Mouse (Mus musculus) heart, adult 9 months (tissue): ENCODE data around the gene Dld.
A peak's percentile ranks its signal among the peaks of the same experiment; 100 is the strongest.

ENCODE experiments used
- DNase-seq, 2 experiments: peaks; one replicate each; pipeline ENCODE4 v3.0.0; 2022; ENCODE audit warnings: low spot score in 2 of 2

Gene Dld

GRCm38 (mm10) chr12:31320817-31321216 lies 30.4 kb downstream of the Dld start:
- no peak for DNase-seq

DNA sequence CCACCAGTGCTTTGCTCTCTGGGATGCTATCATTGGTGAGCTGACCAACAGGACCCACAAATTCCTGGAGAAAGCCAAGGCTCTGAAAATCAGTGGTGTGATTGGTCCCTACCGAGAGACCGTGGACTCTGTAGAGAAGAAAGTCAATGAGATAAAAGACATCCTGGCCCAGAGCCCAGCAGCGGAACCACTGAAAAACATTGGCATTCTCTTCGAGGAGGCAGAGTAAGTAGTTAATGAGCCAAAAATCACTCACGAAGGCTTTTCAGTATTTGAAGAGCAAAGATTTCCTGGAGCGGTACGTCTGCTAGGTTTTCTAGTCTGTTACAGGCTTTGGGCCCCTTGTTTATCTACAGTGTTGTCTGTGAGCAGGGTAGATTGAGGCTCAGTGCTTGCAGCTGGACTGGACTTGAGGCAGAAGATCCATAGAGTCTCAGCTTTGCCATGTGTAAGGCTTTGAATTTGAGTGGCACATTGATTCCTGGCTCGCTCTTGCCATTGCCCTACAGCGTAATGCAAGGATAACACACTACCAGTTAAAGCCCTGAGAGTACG lies 32.8 kb downstream of the Dld start:
- no peak for DNase-seq

DNA sequence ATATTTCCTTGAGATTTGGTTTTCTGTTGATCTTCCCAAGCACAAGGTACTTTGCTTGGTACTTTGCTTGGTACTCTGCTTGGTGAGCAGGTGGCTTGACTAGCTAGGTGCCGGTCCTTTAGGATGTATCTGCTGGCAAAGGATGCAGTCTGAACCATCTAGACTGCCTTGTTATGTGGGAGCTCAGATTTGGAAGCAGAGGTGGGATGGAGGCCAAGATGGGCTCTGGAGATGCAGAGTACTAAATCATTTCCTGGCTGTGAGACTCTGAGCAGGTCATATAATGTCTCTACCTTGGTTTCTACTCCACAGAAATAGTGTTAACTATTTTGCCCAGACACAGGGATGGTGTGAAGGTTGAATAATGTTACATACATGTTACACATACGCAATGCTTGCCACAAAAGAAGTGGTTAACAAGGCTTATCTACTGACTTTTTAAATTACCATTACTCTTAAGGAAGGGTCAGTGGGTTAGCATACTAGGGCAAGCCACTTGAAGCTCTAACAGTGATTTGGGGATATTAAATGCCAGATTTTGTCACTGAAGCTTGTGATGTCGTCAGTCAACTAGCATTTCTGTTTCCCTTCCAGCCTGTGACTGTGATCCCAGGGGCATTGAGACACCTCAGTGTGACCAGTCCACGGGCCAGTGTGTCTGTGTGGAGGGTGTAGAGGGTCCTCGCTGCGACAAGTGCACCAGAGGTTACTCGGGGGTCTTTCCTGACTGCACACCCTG lies 33.4 kb downstream of the Dld start:
- DNase-seq: no peak

DNA sequence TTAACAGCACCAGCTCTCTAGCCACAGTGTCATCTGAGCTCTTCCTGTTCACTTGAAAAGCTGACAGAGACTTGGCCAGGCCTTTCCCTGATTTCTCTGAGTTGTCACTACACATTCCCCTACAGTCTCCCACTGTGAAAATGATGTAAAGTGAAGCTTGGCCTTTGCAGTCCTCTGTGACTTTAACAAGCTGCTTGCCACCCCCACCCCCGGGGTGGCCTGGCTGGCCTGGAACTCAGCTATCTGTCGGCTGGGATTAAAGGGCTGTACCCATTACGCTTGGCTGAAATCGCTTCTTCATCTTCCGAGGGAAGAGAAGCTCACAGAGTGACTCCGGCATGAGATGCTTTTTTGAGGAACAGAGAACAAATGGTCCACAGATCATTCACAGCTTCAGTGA lies 35.3 kb downstream of the Dld start:
- DNase-seq: no peak

DNA sequence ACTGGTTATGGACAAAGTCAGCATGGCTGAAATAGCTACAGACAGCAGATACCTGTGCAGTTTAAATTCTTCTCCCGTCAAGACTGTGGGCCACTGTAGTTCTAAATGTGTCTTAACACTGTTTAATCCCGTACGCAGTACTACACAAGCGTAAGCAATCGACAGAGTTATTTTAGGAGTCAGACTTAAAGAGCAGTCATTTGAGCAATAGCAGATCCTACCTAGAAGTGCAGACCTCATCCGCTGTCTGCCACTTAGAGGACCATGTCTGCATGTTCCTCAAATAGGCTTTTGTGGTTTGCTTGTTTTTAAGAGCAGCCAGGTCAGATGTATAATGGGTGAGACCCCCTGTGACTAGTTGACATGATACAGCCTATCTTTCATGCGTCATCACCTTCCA lies 36.9 kb downstream of the Dld start:
- DNase-seq: no peak

DNA sequence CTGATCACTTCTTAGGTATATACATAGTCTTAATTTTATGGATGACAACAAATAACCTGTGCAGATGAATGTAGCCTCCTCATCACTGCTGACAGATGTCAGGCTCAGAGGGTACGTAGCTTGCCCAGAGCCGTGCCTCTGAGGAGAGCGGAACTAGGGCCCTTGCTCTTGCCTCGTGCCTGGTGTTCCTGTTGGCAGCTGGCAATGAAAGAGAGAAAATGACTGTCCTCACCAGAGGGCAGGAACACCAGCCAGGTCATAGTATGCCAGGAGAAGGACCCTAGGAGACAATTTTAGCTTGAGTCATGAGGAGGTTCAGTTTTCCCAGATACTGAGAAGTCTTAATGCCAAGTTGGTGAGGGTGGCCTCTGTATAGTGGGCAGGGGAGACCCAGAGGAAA lies 38.1 kb downstream of the Dld start:
- DNase-seq: no peak

GRCm38 (mm10) chr12:31312281-31312680 lies 39.0 kb downstream of the Dld start:
- DNase-seq: no peak

- DNase-seq: no peak
Measured at GRCm38 (mm10) chr12:31311671-31312265, 39.5 kb downstream of the Dld start.

DNA sequence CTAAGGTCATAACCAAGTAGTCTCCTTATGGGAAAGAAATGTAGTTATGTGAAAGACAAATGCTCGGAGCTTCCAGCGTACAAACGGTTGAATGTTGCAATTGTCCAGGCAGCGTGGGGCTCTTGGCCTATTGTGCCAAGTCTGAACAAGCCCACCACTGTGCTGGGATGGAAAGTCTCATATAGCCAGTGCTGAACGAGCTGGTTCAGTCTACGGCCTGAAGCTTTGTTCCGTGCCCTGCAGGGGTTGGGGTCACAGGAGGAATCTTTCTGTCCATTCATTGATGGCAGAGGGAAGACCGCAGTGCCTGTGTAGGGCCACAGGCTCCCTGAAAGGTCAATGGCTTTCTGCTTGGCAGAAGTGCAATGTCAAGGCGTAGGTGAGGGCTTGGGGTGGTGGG lies 40.6 kb downstream of the Dld start:
- no peak for DNase-seq

DNA sequence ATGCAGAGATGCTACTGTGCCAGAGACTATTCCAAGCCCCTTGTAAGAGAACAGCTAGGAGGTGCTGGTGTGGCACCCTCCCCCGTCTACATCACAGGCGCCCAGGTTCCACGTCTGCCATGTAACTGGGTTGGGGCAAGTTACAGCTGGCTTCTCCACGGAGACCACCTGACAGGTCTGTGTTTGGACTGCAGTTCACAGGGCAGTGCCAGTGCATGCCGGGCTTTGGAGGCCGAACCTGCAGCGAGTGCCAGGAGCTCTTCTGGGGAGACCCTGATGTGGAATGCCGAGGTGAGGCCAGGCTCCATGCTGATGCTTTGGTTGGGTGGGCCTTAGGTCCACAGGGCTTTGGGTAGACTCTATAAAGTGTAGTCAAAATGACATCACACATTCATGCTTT lies 43.5 kb downstream of the Dld start:
- no peak for DNase-seq

GRCm38 (mm10) chr12:31307011-31307410 lies 44.2 kb downstream of the Dld start:
- peak; percentile 26 to 33 for DNase-seq

- DNase-seq: no peak
Measured at GRCm38 (mm10) chr12:31306075-31306675, 45.1 kb downstream of the Dld start.

DNA sequence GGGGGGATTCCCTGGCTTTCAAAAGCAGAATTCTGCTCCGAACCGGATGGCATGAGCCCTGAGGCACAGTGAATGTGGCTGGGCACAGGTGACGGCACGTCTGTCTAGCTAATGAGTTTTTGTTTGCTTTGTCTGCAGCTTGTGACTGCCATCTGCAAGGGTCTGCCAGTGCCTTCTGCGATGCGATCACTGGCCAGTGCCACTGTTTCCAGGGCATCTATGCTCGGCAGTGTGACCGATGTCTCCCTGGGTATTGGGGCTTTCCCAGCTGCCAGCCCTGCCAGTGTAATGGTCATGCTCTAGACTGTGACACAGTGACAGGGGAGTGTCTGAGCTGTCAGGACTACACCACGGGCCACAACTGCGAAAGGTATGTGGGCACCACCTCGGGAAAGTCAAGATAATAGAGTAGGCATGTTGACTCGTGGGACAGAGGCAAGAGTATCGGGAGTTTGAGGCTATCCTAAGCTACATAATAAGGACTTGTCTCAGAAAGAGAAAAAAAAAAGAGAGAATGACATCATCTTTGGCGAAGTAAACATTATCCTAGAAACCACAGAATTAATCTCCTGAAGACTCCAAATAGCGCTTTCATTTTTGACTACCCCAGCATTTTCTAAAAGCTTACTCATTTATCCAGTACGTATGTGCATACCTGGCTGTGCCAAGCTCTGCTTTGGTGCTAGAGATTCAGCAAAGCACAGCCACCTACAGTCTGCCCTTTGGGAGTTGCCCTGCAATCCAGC lies 48.3 kb downstream of the Dld start:
- DNase-seq: no peak

DNA sequence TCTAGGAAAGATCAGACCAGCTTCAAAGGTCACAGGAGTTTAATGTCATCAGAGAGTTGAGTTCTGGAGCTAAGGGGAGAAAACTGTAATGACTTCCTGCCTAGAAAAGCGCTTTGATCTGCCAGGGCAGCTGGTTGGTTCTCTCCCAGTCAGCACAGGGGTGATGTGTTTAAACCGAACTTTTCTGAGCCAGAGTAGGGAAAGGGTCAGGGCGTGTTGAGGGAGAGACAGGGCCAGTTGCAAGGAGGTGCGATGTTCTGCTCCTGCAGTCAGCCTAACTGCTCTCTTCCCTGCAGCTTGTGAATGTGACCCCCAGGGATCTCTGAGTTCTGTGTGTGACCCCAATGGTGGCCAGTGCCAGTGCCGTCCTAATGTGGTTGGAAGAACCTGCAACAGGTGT lies 49.0 kb downstream of the Dld start:
- DNase-seq: no peak

GRCm38 (mm10) chr12:31300276-31300675 lies 51.0 kb downstream of the Dld start:
- no peak for DNase-seq

DNA sequence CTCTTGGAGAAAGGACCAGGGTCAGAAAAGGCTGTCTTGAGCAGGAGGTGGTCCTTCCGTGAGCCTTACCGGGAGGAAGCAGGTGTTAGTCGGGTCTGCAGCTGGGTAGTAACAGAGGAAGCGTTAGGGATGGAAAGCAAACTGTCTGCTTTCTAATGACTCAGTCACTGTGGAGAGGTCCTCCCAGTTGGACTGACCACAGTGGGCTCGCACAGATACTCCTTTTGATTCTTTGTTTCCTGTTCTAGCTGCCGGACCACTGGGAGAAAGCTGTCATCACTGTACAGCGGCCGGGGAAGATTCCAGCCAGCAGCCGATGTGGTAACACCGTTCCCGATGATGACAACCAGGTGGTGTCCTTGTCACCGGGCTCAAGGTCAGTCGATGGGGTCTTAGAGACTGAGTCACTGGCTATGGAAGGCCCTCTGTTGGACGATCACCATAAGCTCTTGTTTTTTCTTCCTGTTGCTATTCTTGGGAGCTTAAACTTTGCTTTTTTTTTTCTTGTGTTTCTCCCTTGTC lies 51.5 kb downstream of the Dld start:
- DNase-seq: peak; percentile 69 to 71

GRCm38 (mm10) chr12:31299126-31299525 lies 52.1 kb downstream of the Dld start:
- no peak for DNase-seq

DNA sequence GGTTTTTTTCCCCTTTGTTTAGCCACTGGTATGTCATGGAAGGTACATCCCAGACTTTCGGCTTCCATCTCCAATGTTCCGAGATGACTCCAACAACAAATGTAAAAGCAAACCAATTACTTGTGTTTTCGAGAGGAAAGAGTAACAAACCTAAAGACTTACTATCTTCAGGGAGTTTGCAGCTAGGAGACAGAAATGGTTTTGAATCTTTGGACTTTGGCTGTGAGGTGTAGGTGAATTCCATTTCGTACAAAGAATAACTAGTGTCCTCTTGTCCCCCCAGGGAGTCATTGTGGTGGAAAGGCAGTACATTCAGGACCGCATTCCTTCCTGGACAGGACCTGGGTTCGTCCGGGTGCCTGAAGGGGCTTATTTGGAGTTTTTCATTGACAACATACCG lies 52.7 kb downstream of the Dld start:
- no peak for DNase-seq

- DNase-seq: no peak
Measured at GRCm38 (mm10) chr12:31298122-31298521, 53.1 kb downstream of the Dld start.

- DNase-seq: no peak
Measured at GRCm38 (mm10) chr12:31296097-31296496, 55.2 kb downstream of the Dld start.

- peak; percentile 35 to 57 for DNase-seq
Measured at GRCm38 (mm10) chr12:31295505-31295904, 55.7 kb downstream of the Dld start.

DNA sequence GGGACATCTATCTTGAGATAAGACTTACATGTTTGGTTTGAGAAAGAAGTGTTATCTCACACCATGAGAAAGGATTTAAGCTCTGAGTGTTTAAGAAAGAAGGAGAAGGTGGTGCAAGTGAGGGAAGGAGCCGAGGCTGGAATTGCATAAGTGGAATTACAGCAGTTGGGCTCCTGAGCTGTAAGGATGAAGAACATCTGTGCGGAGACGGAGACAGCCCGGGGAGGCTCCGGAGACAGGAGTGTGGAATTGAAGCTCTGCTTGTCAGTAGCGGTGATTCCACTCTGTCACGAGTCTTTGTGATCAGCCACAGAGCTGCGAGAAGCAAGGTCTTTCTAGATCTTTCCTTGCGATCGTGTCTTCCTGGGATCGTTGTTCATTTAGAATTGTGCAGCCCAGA lies 56.3 kb downstream of the Dld start:
- DNase-seq: no peak
